Mouse (Mus musculus) heart, postnatal 0 days (tissue): ENCODE results near the gene Tcf12.

Experiments
- CTCF ChIP-seq: IDR thresholded peaks from 2 replicates; pipeline ENCODE4 v1.5.1; 2016; ENCODE audit warnings: antibody characterized with exemption, control low read depth, low read depth
- EP300 ChIP-seq: IDR thresholded peaks from 2 replicates; pipeline ENCODE4 v1.6.1; 2016; ENCODE audit warnings: antibody characterized with exemption, low read depth

DNA sequence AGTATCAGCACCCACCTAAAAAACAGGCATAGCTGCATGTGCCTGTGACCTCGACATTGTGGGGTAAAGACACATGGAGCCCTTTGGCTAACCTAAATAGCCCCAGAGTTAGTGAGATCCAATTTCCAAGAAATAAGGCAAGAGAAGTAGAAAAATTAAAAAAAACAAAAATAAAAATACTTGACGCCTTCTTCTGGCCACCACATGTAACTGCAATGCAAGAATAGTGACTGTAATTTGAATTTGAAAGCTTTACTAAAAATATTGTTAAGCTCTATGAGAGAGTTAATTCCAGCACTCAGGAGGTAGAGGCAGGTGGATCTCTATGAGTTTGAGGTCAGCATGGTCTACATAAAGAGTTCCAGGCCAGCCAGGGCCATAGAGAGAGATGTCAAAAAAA is 300.9 kb downstream of the Tcf12 start:
- TF ChIP-seq CTCF (no peak), EP300 (no peak)
